Mouse (Mus musculus) CH12.LX (cell line): ENCODE results near the gene Cyb5rl. TPM values are rescaled to one million over a fixed set of nuclear protein-coding genes. Genes with fewer than 3 reads are reported as not detected.

Experiments
- DNase-seq: peaks from one replicate; pipeline ENCODE4 v3.0.0-alpha.2; 2013; ENCODE audit errors: extremely low read depth
- H3K27ac ChIP-seq: 2 replicates; pipeline ENCODE4 v1.5.1; 2012; ENCODE audit warnings: low read depth, mild to moderate bottlenecking, control low read depth, moderate library complexity; ENCODE audit not compliant: insufficient read depth
- H3K27me3 ChIP-seq: replicated peaks from 2 replicates; pipeline ENCODE3; 2012; ENCODE audit warnings: inconsistent platforms
- H3K36me3 ChIP-seq, 2 experiments: replicated peaks in 1 of 2; 2 replicates each; pipeline versions ENCODE3 to v1.6.1; 2012; ENCODE audit warnings: inconsistent platforms in 1 of 2, low read length in 1 of 2, mild to moderate bottlenecking in 1 of 2, mixed read lengths in 1 of 2, moderate library complexity in 1 of 2; ENCODE audit not compliant: control insufficient read depth in 1 of 2, insufficient read depth in 1 of 2
- H3K4me1 ChIP-seq, 2 experiments: 2 replicates each; pipeline ENCODE4 v1.6.1; 2012; ENCODE audit warnings: inconsistent platforms in 1 of 2, moderate library complexity in 1 of 2; ENCODE audit not compliant: insufficient read depth in 2 of 2, control insufficient read depth in 1 of 2
- H3K4me2 ChIP-seq: 2 replicates; pipeline ENCODE4 v1.6.1; 2012; ENCODE audit warnings: low read depth, mild to moderate bottlenecking, control low read depth; ENCODE audit not compliant: poor library complexity, insufficient read depth, severe bottlenecking
- H3K4me3 ChIP-seq, 3 experiments: fragments of 150-350 bp in 1 of 3; sonication (generic) in 1 of 3; replicated peaks in 1 of 3; 2 replicates each; pipeline versions ENCODE3 to v1.5.1; 2011 to 2012; ENCODE audit warnings: low read depth in 2 of 3, low read length in 2 of 3, mild to moderate bottlenecking in 2 of 3, moderate library complexity in 2 of 3, control low read depth in 1 of 3, improper control_type of control experiment in 1 of 3, inconsistent platforms in 1 of 3, mixed read lengths in 1 of 3; ENCODE audit not compliant: poor library complexity in 1 of 3
- H3K79me2 ChIP-seq: replicated peaks from 2 replicates; pipeline ENCODE4 v1.6.1; 2012; ENCODE audit warnings: mild to moderate bottlenecking, moderate library complexity; ENCODE audit not compliant: control insufficient read depth, poor library complexity, insufficient read depth, severe bottlenecking; ENCODE audit errors: extremely low read depth
- H3K9ac ChIP-seq: 2 replicates; pipeline ENCODE4 v1.6.1; 2012; ENCODE audit warnings: low read depth, mild to moderate bottlenecking, control low read depth, moderate library complexity; ENCODE audit not compliant: insufficient read depth
- H3K9me3 ChIP-seq: replicated peaks from 2 replicates; pipeline ENCODE3; 2012; ENCODE audit warnings: low read length, inconsistent platforms, mixed read lengths
- CHD2 ChIP-seq: IDR thresholded peaks from 2 replicates; pipeline ENCODE4 v1.6.1; 2011; ENCODE audit warnings: low read length, improper control_type of control experiment
- E2F4 ChIP-seq: IDR thresholded peaks from 2 replicates; pipeline ENCODE4 v1.6.1; 2011; ENCODE audit warnings: low read depth, low read length, improper control_type of control experiment; ENCODE audit not compliant: insufficient replicate concordance
- MAX ChIP-seq: IDR thresholded peaks from 2 replicates; pipeline ENCODE4 v1.6.1; 2011; ENCODE audit warnings: low read length, improper control_type of control experiment
- MAZ ChIP-seq: IDR thresholded peaks from 2 replicates; pipeline ENCODE4 v1.6.1; 2012; ENCODE audit warnings: low read depth, mild to moderate bottlenecking, inconsistent platforms, low read length, improper control_type of control experiment, moderate library complexity
- MYC ChIP-seq: IDR thresholded peaks from 2 replicates; pipeline ENCODE4 v1.6.1; 2011; ENCODE audit warnings: low read depth, mild to moderate bottlenecking, improper control_type of control experiment, low read length
- NELFE ChIP-seq: IDR thresholded peaks from 2 replicates; pipeline ENCODE4 v1.6.1; 2011; ENCODE audit warnings: low read depth, low read length, improper control_type of control experiment
- NRF1 ChIP-seq: IDR thresholded peaks from 2 replicates; pipeline ENCODE4 v1.6.1; 2014; ENCODE audit warnings: low read depth, mild to moderate bottlenecking, inconsistent platforms, low read length, improper control_type of control experiment, moderate library complexity
- POLR2A ChIP-seq: IDR thresholded peaks from 2 replicates; pipeline ENCODE4 v1.6.1; 2011; ENCODE audit warnings: low read depth, mild to moderate bottlenecking, improper control_type of control experiment, low read length
- POLR2AphosphoS2 ChIP-seq: IDR thresholded peaks from 2 replicates; pipeline ENCODE4 v1.6.1; 2011; ENCODE audit warnings: low read depth, low read length, improper control_type of control experiment
- RAD21 ChIP-seq: IDR thresholded peaks from 2 replicates; pipeline ENCODE4 v1.6.1; 2011; ENCODE audit warnings: low read depth, mild to moderate bottlenecking, low read length, improper control_type of control experiment, moderate library complexity
- UBTF ChIP-seq: IDR thresholded peaks from 2 replicates; pipeline ENCODE4 v1.6.1; 2012; ENCODE audit warnings: low read depth, mild to moderate bottlenecking, inconsistent platforms, low read length, improper control_type of control experiment, moderate library complexity
- USF1 ChIP-seq: IDR thresholded peaks from 2 replicates; pipeline ENCODE4 v1.6.1; 2014; ENCODE audit warnings: low read depth, mild to moderate bottlenecking, inconsistent platforms, low read length, improper control_type of control experiment
- ZC3H11A ChIP-seq: IDR thresholded peaks from 2 replicates; pipeline ENCODE4 v1.6.1; 2012; ENCODE audit warnings: low read depth, mild to moderate bottlenecking, inconsistent platforms, low read length, improper control_type of control experiment
- ZKSCAN1 ChIP-seq: IDR thresholded peaks from 2 replicates; pipeline ENCODE4 v1.6.1; 2012; ENCODE audit warnings: low read depth, inconsistent platforms, low read length, improper control_type of control experiment, borderline replicate concordance
- ZNF384 ChIP-seq: IDR thresholded peaks from 2 replicates; pipeline ENCODE4 v1.6.1; 2012; ENCODE audit warnings: low read depth, low read length, improper control_type of control experiment, inconsistent platforms
- dilution Hi-C: fragments of 300-500 bp; cut with MboI; formaldehyde crosslinking; loops from 2 replicates; pipeline ENCODE4 v1.14.3; 2020; ENCODE audit warnings: low sequenced_read_pairs; ENCODE audit not compliant: extremely low pct_unique_long_range_greater_than_20kb, extremely low pct_ligation_motif_present
- in situ Hi-C: fragments of 300-500 bp; cut with MboI; formaldehyde crosslinking; loops from 3 replicates; pipeline ENCODE4 v1.14.3; 2019; ENCODE audit warnings: low sequenced_read_pairs, low pct_ligation_motif_present, low pct_unique_long_range_greater_than_20kb, mixed read lengths
- polyA plus RNA-seq: library from polyadenylated mRNA; unstranded; fragments of >175 nt; gene quantifications from 2 replicates; pipeline ENCODE4 v1.2.1, GENCODE M21; 2012; ENCODE audit warnings: low read depth; ENCODE audit not compliant: insufficient read length
- total RNA-seq, 2 experiments: library from RNA; depleted of rRNA; stranded (reverse); fragments of 300-350 nt in 1 of 2; fragments of >200 nt in 1 of 2; gene quantifications; 2 replicates each; pipeline ENCODE4 v1.2.3; 2012 to 2014

Gene Cyb5rl
- total and polyA plus RNA-seq, 3 experiments, result 14.0 to 22.7 (median 19.3) TPM

DNA sequence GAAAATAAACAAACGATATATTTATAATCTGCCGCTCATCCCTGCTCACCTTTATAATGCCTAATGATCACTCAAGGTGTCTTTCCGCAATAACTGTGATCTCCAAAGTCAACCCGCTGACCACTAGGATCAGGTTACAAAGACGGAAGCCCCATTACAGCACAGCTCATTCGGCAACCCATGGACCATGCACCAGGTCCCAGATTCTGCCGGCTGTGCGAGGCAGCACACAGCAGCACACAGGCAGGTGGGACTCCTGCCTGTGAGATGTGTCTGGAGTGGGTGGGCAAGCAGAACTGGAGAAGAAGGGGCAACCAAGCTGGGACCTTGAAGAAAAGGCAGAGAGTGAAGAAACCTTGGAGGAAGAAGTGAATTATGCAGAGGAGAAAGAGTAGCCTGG, 47.5 kb downstream of the Cyb5rl start:
- Histone ChIP-seq H3K9me3 (no peaks in the 10 kb centered on the region), H3K4me2 (no peak overlapping the region), H3K27ac (no peak overlapping the region), H3K4me3 (no peak overlapping the region), H3K9ac (no peak overlapping the region), H3K36me3 (peaks cover 0 to 13% of the 10 kb centered on the region in 2 experiments), H3K27me3 (no peaks in the 10 kb centered on the region), H3K4me1 (peaks cover 0 to 14% of the 10 kb centered on the region in 2 experiments; a peak in 2 of 4 replicates), H3K79me2 (no peaks in the 10 kb centered on the region)
- no peak for DNase-seq
- dilution Hi-C loops, result no loop called here
- TF ChIP-seq POLR2A (no peak), ZC3H11A (no peak), CHD2 (no peak), NELFE (no peak), UBTF (no peak), E2F4 (no peak), NRF1 (no peak), USF1 (no peak), RAD21 (no peak), MYC (no peak), MAX (no peak)
- in situ Hi-C loops, result no loop called here

GRCm38 (mm10) chr4:107117741-107118385, 51.1 kb downstream of the Cyb5rl start:
- Histone ChIP-seq H3K36me3 (peaks cover 0 to 4% of the 10 kb centered on the region in 2 experiments), H3K9me3 (no peaks in the 10 kb centered on the region), H3K4me2 (no peak overlapping the region), H3K9ac (no peak overlapping the region), H3K4me1 (peaks cover 0 to 16% of the 10 kb centered on the region in 2 experiments; a peak in 2 of 4 replicates), H3K79me2 (no peaks in the 10 kb centered on the region), H3K27ac (no peak overlapping the region), H3K4me3 (no peak overlapping the region), H3K27me3 (no peaks in the 10 kb centered on the region)
- no peak for DNase-seq
- dilution Hi-C loops (no loop called here), in situ Hi-C loops (no loop called here)
- TF ChIP-seq POLR2AphosphoS2, result no peak
- no peak for TF ChIP-seq MAZ
- no peak for TF ChIP-seq POLR2A
- no peak for TF ChIP-seq ZKSCAN1
- TF ChIP-seq ZNF384, result no peak
